Mouse (Mus musculus): Measurements from ENCODE around the gene Trnt1.

- no peak for TF ChIP-seq CTCF (IDR thresholded peaks at IDR 0.05; ENCODE audit: borderline replicate concordance, extremely low read depth, insufficient read depth, insufficient read length)
- TF ChIP-seq POLR2A (IDR thresholded peaks at IDR 0.05; ENCODE audit: borderline replicate concordance, extremely low read depth, insufficient read depth, insufficient read length, poor library complexity, severe bottlenecking), result no peak
Observed at GRCm38 (mm10) chr6:106769290-106769866, 458 bp downstream of the Trnt1 start.
